Mouse (Mus musculus): ENCODE results near the gene Fam178b. TPM values are rescaled to one million over a fixed set of nuclear protein-coding genes. Genes with fewer than 3 reads are reported as not detected.

Fam178b gene
- polyA plus RNA-seq, 1 experiment from 2014 or later: 0.87 TPM

GRCm38 (mm10) chr1:36611449-36612123, 71.4 kb downstream of the Fam178b start:
- Histone ChIP-seq H3K4me3 (ENCODE audit: low read depth, low read length) (no peak overlapping the region), H3K4me2 (replicated peaks; ENCODE audit: low read depth) (no peak overlapping the region), H3K9ac (ENCODE audit: low read depth, low read length) (no peak overlapping the region), H3K36me3 (ENCODE audit: control insufficient read depth, insufficient read depth) (no peaks in the 10 kb centered on the region), H3K4me1 (replicated peaks; ENCODE audit: control insufficient read depth, insufficient read depth, low read length) (peaks cover 2% of the 10 kb centered on the region; the same call in 1 of the 2 replicates), H3K27ac (ENCODE audit: low read depth, low read length) (no peak overlapping the region), H3K27me3 (replicated peaks; ENCODE audit: control insufficient read depth, insufficient read depth, low read length) (no peaks in the 10 kb centered on the region), H3K9me3 (ENCODE audit: control insufficient read depth) (no peaks in the 10 kb centered on the region)
- ATAC-seq: 0 out of 2 replicates have a peak, but pooled peaks have one; percentile 19
- TF ChIP-seq CTCF (IDR thresholded peaks at IDR 0.05; ENCODE audit: low read depth): no peak
- WGBS: 55% methylated on average over 13 of the region's 13 CpGs

DNA sequence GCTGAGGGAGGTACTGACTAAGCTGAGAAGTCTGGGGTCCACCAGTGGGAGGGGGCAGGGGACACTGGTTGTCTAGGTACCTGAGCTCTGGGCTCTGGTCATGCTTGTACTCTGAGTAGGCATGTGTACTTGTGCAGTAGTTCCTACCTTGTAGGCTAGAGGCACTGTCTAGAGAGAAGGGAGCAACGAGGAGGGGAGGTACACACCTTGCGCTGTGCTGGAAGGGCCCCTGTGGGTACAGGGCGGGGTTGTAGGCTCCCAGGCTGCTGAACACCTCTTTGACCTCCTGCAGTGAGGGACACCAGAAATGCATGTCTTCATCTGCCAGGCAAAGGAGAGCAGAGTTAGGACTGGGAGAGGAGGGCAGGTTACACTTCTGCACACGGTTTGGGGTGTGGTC, 74.8 kb downstream of the Fam178b start:
- Histone ChIP-seq H3K9ac (ENCODE audit: low read depth, low read length) (no peak overlapping the region), H3K27me3 (replicated peaks; ENCODE audit: control insufficient read depth, insufficient read depth, low read length) (no peaks in the 10 kb centered on the region), H3K36me3 (ENCODE audit: control insufficient read depth, insufficient read depth) (no peaks in the 10 kb centered on the region), H3K4me1 (replicated peaks; ENCODE audit: control insufficient read depth, insufficient read depth, low read length) (peaks cover 3% of the 10 kb centered on the region), H3K4me2 (replicated peaks; ENCODE audit: low read depth) (no peak overlapping the region), H3K27ac (ENCODE audit: low read depth, low read length) (no peak overlapping the region), H3K9me3 (ENCODE audit: control insufficient read depth) (no peaks in the 10 kb centered on the region), H3K4me3 (ENCODE audit: low read depth, low read length) (no peak overlapping the region)
- peak; percentile 42 for TF ChIP-seq CTCF (IDR thresholded peaks at IDR 0.05; ENCODE audit: low read depth)
- peak; percentile 69 for ATAC-seq
- WGBS: 35% methylated on average over 4 of the region's 4 CpGs

- no peak overlapping the region for H3K27ac ChIP-seq (ENCODE audit: low read depth, low read length)
- TF ChIP-seq CTCF (IDR thresholded peaks at IDR 0.05; ENCODE audit: low read depth): no peak
- WGBS: 61% methylated on average over 7 of the region's 7 CpGs
- H3K4me3 ChIP-seq (ENCODE audit: low read depth, low read length): no peak overlapping the region
- H3K4me2 ChIP-seq (replicated peaks; ENCODE audit: low read depth): no peak overlapping the region
- no peaks in the 10 kb centered on the region for H3K27me3 ChIP-seq (replicated peaks; ENCODE audit: control insufficient read depth, insufficient read depth, low read length)
- H3K9ac ChIP-seq (ENCODE audit: low read depth, low read length): no peak overlapping the region
- H3K36me3 ChIP-seq (ENCODE audit: control insufficient read depth, insufficient read depth): no peaks in the 10 kb centered on the region
- peaks cover 6% of the 10 kb centered on the region for H3K4me1 ChIP-seq (replicated peaks; ENCODE audit: control insufficient read depth, insufficient read depth, low read length)
- ATAC-seq: no peak
- H3K9me3 ChIP-seq (ENCODE audit: control insufficient read depth): no peaks in the 10 kb centered on the region
Observed at GRCm38 (mm10) chr1:36606951-36607350, 76.0 kb downstream of the Fam178b start.

GRCm38 (mm10) chr1:36604254-36605156, 78.5 kb downstream of the Fam178b start:
- TF ChIP-seq CTCF (IDR thresholded peaks at IDR 0.05; ENCODE audit: low read depth): 0 out of 2 replicates have a peak, but pooled peaks have one; percentile 12
- 68% methylated on average over 12 of the region's 12 CpGs for WGBS
- Histone ChIP-seq H3K27ac (ENCODE audit: low read depth, low read length) (no peak overlapping the region), H3K36me3 (ENCODE audit: control insufficient read depth, insufficient read depth) (no peaks in the 10 kb centered on the region), H3K9ac (ENCODE audit: low read depth, low read length) (no peak overlapping the region), H3K4me3 (ENCODE audit: low read depth, low read length) (no peak overlapping the region), H3K4me1 (replicated peaks; ENCODE audit: control insufficient read depth, insufficient read depth, low read length) (peaks cover 6% of the 10 kb centered on the region), H3K27me3 (replicated peaks; ENCODE audit: control insufficient read depth, insufficient read depth, low read length) (no peaks in the 10 kb centered on the region), H3K4me2 (replicated peaks; ENCODE audit: low read depth) (no peak overlapping the region), H3K9me3 (ENCODE audit: control insufficient read depth) (no peaks in the 10 kb centered on the region)
- peak; percentile 58 for ATAC-seq

DNA sequence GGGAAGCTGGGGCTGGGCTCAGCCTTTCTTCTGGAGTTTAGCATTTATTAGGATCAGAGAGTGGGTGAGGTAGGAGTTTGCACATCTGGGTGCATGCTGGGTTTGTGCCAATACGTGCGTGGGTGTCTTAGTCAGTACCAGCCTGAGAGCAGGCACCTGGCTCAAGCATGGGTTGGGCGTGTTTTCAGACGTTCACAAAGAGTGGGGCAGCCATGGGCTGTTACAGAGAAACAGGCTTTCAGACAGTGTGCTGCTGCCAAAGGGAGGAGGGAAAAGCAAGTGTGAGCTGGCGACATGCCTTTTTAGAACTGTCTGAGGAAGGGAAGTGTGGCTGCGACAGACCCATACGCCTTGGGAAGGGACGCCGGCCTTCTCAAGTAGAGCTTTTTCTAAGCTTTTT, 79.6 kb downstream of the Fam178b start:
- 58% methylated on average over 9 of the region's 9 CpGs for WGBS
- H3K27me3 ChIP-seq (replicated peaks; ENCODE audit: control insufficient read depth, insufficient read depth, low read length): no peaks in the 10 kb centered on the region
- no peak for TF ChIP-seq CTCF (IDR thresholded peaks at IDR 0.05; ENCODE audit: low read depth)
- no peak overlapping the region for H3K4me3 ChIP-seq (ENCODE audit: low read depth, low read length)
- no peak for ATAC-seq
- peaks cover 6% of the 10 kb centered on the region for H3K4me1 ChIP-seq (replicated peaks; ENCODE audit: control insufficient read depth, insufficient read depth, low read length)
- H3K27ac ChIP-seq (ENCODE audit: low read depth, low read length): no peak overlapping the region
- H3K9me3 ChIP-seq (ENCODE audit: control insufficient read depth): no peaks in the 10 kb centered on the region
- no peak overlapping the region for H3K9ac ChIP-seq (ENCODE audit: low read depth, low read length)
- no peaks in the 10 kb centered on the region for H3K36me3 ChIP-seq (ENCODE audit: control insufficient read depth, insufficient read depth)
- H3K4me2 ChIP-seq (replicated peaks; ENCODE audit: low read depth): no peak overlapping the region

- no peaks in the 10 kb centered on the region for H3K9me3 ChIP-seq (ENCODE audit: control insufficient read depth)
- WGBS: 61% methylated on average over 4 of the region's 4 CpGs
- H3K4me3 ChIP-seq (ENCODE audit: low read depth, low read length): no peak overlapping the region
- no peak overlapping the region for H3K4me2 ChIP-seq (replicated peaks; ENCODE audit: low read depth)
- no peak for TF ChIP-seq CTCF (IDR thresholded peaks at IDR 0.05; ENCODE audit: low read depth)
- no peaks in the 10 kb centered on the region for H3K36me3 ChIP-seq (ENCODE audit: control insufficient read depth, insufficient read depth)
- H3K4me1 ChIP-seq (replicated peaks; ENCODE audit: control insufficient read depth, insufficient read depth, low read length): peaks cover 4% of the 10 kb centered on the region
- no peaks in the 10 kb centered on the region for H3K27me3 ChIP-seq (replicated peaks; ENCODE audit: control insufficient read depth, insufficient read depth, low read length)
- H3K9ac ChIP-seq (ENCODE audit: low read depth, low read length): no peak overlapping the region
- H3K27ac ChIP-seq (ENCODE audit: low read depth, low read length): no peak overlapping the region
- no peak for ATAC-seq
Observed at GRCm38 (mm10) chr1:36602271-36602670, 80.7 kb downstream of the Fam178b start.

All from intestine, postnatal 0 days (tissue).